Mouse (Mus musculus) gonadal fat pad, adult 2 months (tissue): ENCODE data around the gene Pyroxd2. TPM values are rescaled to one million over a fixed set of nuclear protein-coding genes. Genes with fewer than 3 reads are reported as not detected.
"Not testable (repeated sequence)": the region's sequence is repeated elsewhere in the genome, so short reads cannot be mapped to it uniquely, and the experiment has no call there.

Source experiments
- DNase-seq: peaks from one replicate; pipeline ENCODE4 v3.0.0-alpha.2; 2012; ENCODE audit warnings: low read depth
- polyA plus RNA-seq: library from polyadenylated mRNA; depleted of rRNA; stranded (reverse); fragments of >200 nt; gene quantifications from 2 replicates; pipeline ENCODE4 v1.2.3, GENCODE M21; 2012; rRNA removed

The Pyroxd2 gene
- 30.1 and 31.8 TPM in 2 replicates for polyA plus RNA-seq

GRCm38 (mm10) chr19:42752363-42752931, at the start of gene Pyroxd2:
Pyroxd2 (minus strand) TSS chr19:42752775.
- DNase-seq: peak; percentile 44

DNA sequence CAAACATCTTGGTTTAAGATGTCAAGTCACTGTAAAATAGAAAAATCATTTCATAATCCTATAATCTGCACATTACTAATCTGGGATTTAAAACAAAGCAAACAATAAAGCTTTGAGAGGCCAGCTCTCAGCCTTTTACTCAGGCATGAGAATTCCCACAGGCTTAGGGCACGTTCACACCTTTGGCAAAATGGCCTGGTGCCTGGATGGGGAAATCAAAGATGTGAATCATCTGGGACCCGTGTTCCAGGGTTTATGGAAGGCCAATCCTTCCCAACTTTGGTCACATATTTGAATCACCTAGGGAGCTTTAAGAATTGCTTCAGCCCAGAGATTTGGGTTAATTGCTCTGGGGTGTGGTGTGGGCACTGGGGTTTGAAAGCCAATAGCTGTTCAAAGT, 45.3 kb upstream of the Pyroxd2 start:
- peak; percentile 71 for DNase-seq

DNA sequence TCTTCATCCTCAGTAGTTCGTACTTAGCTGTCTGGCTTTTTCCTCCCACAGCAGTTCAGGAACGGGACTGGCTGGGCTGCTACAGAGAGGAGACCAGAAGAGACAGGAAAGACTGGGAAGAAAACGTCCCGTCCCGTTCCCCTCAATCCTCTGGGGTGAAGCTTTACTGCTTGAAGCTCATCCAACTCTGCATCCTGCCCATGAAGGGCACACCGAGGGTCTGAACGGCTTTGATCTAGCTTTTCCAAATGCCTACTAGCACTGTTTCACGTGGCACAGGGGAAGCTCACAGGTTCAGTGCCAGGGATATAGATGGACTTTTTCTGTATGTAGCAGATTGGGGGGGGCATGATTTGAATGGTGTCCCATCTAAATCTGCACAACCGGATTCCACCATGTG, 43.2 kb upstream of the Pyroxd2 start:
- no peak for DNase-seq

- no peak for DNase-seq
Observed at GRCm38 (mm10) chr19:42794914-42795613, 42.5 kb upstream of the Pyroxd2 start.

DNA sequence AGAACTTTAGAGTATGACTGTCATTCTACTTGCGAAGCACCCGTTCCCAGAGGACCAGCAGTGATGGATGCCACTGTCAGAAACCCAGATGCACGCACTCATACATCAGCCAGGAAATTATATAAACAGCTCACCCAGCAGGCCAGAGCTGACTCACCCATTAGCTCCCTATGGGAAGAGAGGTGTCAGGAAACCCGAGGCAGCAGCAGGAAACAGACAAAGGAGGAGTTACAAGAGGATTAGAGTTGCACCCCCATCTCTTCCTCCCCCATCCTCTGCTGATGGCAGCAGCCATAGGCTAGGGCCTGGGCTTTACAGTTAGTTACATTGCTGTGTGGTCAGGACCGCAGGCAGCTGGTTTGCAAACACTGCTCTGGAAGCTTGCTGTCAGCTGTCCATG, 35.7 kb upstream of the Pyroxd2 start:
- DNase-seq: no peak

GRCm38 (mm10) chr19:42785562-42786220, 33.1 kb upstream of the Pyroxd2 start:
- DNase-seq: no peak

DNA sequence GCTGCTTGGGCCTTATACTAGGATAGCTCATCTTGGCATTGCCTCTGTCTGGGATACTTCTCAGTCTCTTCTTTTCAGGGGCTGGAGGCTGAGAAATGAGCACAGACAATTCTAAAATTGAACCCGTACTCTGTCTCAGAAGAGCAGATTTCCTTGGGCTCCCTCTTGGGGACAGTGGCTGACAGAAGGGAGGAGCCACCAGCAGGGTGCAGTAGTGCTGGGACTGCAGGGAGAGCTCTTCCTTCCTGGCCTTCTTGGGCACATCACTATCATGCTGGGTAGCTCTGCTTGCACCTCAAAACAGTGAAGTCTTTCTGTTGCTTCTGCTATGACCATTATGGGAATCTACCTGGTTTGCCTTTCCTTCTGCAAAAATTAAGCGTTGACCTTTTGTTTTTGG, 32.6 kb upstream of the Pyroxd2 start:
- no peak for DNase-seq

DNA sequence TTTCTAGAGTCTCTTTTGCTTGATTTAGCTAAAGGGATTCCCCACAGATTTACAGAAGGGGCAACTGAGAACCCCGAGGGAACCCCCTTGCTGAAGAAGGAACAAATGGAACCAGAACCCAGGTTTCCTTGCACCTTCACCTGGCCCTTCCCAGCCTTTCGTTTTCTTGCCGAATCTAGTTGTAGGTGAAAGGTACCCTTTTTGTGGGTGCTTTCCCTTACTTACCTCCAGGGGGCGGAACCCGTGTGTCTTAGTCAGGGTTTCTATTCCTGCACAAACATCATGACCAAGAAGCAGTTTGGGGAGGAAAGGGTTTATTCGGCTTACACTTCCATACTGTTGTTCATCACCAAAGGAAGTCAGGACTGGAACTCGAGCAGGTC, 27.6 kb upstream of the Pyroxd2 start:
- DNase-seq: not testable (repeated sequence)

DNA sequence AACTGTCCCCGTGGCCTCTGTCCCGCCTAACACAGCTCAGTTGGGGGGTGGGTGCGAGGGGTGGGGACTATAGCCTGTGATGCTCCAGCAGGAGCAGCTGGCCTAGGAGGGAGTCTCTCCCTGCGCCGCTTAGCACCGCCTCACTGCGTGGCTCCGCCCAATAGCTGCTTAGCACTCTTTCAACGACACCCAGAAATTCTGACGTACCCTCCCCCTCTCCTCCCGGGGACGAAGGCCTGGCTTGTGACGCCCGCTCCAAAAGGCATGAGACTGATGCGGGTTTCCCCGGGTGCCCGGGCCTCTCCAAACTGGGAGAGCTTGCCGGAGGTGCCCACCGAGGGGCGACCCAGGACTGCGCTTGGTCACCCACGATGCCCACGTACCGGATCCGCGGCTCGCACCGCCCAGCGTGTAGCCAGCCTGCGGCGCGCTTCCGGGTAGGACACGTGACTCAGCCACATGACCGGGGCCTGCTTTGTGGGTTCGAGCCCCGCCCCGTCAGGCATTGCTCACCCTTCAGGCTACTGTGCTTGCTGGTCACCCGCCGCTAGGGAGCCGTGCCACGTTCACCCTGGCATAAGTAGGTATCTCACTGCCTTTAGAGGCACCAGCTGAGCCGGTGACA, 27.1 kb upstream of the Pyroxd2 start, which contains the start of gene Hps1:
Hps1 (minus strand) TSS at position 448 of the 625 bp plus-strand sequence.
- no peak for DNase-seq

GRCm38 (mm10) chr19:42777801-42778200, 25.2 kb upstream of the Pyroxd2 start:
- DNase-seq: no peak

DNA sequence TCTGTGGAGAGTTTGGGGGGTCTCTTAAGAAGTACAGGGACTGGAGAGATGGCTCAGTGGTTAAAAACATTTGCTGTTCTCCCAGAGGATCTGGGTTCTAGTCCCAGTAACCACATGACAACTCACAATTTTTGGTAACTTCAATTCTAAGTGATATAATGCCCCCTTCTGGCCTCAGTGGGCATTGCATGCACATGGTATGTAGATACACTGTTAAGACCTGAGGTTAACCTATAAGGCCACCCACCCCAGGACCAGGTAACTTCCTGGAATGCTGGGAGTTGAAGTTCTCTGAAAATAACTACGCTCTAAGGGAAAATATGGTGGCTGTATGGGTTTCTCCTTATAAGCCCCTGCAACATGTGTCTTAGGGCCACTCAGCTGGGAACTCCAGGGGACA, 24.2 kb upstream of the Pyroxd2 start:
- DNase-seq: no peak

- no peak for DNase-seq
Observed at GRCm38 (mm10) chr19:42770141-42770872, 17.7 kb upstream of the Pyroxd2 start.

GRCm38 (mm10) chr19:42769648-42770047, 17.1 kb upstream of the Pyroxd2 start:
- no peak for DNase-seq

DNA sequence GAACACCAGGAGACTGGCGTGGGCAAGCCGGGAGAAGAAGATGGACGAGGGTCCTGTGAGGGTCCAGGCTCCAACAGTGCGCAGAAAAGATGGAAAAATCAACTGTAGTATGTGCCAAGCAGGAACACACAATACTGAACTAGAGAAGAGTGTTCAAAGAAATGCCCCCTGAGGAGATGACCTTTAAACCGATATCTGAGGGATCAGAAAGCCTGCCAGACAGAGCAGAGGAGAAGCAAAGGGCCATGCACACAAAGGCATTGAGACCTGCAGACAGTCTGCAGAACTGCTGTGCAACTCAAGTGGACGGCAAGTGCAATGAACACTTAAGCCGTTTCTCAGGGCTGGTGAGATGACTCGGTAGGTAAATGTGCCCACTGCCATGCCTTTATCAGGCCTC, 14.8 kb upstream of the Pyroxd2 start:
- DNase-seq: no peak

DNA sequence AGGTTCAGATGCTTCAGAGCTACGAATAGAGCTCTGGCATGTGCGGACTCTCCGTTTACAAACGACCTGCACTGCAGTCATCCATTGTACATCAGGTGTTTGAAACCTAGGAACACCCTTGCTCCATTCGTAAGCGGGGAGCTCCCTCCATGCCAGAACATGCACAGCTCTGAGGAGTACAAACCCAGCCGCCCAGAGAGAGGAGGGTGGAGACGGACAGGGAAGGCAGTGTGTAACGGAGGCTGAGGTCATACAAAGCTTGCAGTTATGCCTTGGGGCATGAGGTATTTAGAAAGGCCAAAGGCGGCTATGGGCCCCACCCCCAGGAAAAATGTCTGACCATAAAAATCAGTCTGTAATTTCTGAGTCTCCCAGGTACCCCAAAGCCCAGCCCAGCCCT, 11.8 kb upstream of the Pyroxd2 start:
- no peak for DNase-seq

- no peak for DNase-seq
Observed at GRCm38 (mm10) chr19:42756671-42757070, 4.1 kb upstream of the Pyroxd2 start.

GRCm38 (mm10) chr19:42755148-42755870, 2.7 kb upstream of the Pyroxd2 start:
- no peak for DNase-seq

DNA sequence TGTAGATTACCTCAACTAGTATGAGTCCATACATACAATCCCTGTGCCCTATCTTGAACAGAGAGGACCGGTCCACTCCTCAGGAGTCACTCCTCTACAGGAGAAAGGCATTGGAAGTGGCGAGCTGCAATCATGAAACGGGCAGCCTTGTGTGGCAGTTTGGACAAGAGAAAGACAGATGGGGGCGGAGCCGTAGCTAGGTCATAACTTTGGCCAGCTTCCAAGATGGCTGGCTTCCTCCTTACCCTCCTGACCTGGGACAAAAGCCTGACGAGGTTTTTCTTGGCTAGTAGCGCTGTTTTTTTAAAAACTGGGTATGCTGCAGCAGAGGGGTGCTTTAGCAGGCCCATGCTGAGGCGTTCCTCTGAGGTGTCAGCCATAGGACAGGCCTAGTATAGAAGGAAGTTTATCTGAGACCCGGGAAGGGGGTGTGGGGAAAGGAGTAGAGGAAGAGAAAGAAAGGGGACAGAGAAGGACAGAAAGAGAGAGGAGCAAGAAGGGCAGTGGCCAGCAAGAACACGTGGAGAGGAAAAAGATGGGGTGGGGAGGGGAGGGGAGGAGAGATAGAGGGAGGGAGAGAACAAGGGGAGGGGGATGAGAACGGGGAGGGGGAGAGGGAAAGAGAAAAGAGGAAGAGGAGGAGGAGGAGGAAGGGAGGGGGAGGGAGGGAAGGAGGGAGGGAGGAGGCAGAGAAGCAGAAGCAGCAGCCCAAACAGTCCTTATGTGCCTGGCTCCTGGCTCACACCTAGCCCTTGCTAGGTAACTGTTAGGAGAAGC, 754 bp upstream of the Pyroxd2 start:
- peak; percentile 70 for DNase-seq

- DNase-seq: no peak
Observed at GRCm38 (mm10) chr19:42750196-42750595, 2.4 kb downstream of the Pyroxd2 start.

GRCm38 (mm10) chr19:42746702-42747101, 5.9 kb downstream of the Pyroxd2 start:
- DNase-seq: no peak

GRCm38 (mm10) chr19:42745869-42746224, 6.7 kb downstream of the Pyroxd2 start:
- DNase-seq: no peak
